Mouse (Mus musculus) urinary bladder, postnatal 25 days (tissue): ENCODE data around the gene Hsf2.
A peak's percentile ranks its signal among the peaks of the same experiment; 100 is the strongest.
"Not testable (repeated sequence)": the region's sequence is repeated elsewhere in the genome, so short reads cannot be mapped to it uniquely, and the experiment has no call there.

Experiments
- DNase-seq: peaks from one replicate; pipeline ENCODE4 v3.0.0; 2022; ENCODE audit warnings: low spot score

Hsf2 gene

GRCm38 (mm10) chr10:57532218-57533101, 46.3 kb downstream of the Hsf2 start, which contains the start of gene Serinc1:
Gene Serinc1, minus strand, starts transcription at chr10:57532530.
- peak; percentile 88 for DNase-seq

GRCm38 (mm10) chr10:57543890-57544289, 57.7 kb downstream of the Hsf2 start:
- DNase-seq = not testable (repeated sequence)

- DNase-seq = no peak
Measured at GRCm38 (mm10) chr10:57549631-57550030, 63.4 kb downstream of the Hsf2 start.

GRCm38 (mm10) chr10:57553719-57554118, 67.5 kb downstream of the Hsf2 start:
- no peak for DNase-seq

- no peak for DNase-seq
Measured at GRCm38 (mm10) chr10:57557597-57557996, 71.4 kb downstream of the Hsf2 start.
